In genomic region chr7:98307921-98308606, GRCm38 (mm10) we compare ENCODE assay signal across 8 mouse cellular contexts. TPM values are rescaled to one million over a fixed set of nuclear protein-coding genes. Genes with fewer than 3 reads are reported as not detected.
DNase-seq lines count a peak whose midpoint lies in the region; ATAC-seq and TF ChIP-seq lines count a peak whose summit lies in the region.

No protein-coding gene starts in this region.

- no peak for ATAC-seq in forebrain, embryonic 11.5 days (replicated peaks; ENCODE audit: low FRiP score)
- ATAC-seq in liver, embryonic 12.5 days = no peak
- no peak for ATAC-seq in erythroid progenitor cell, adult 5-6 weeks (replicated peaks; ENCODE audit: low FRiP score, poor library complexity, severe bottlenecking)

- peak overlapping the region; percentile 85 for H3K27ac ChIP-seq in gastrocnemius, adult 2 months
- H3K27ac ChIP-seq in forebrain, embryonic 11.5 days (ENCODE audit: low read depth, low read length) = no peak overlapping the region
- peak overlapping the region; percentile 77; the same call in 1 of the 2 replicates for H3K27ac ChIP-seq in liver, embryonic 12.5 days

- intact Hi-C loops in gastrocnemius, adult 2 months (cut with DNase I) = no loop called here

- H3K27me3 ChIP-seq in forebrain, embryonic 11.5 days (ENCODE audit: control insufficient read depth, insufficient read depth, low read length) = no peaks in the 10 kb centered on the region; the same call in 1 of the 2 replicates
- peaks cover 7% of the 10 kb centered on the region for H3K27me3 ChIP-seq in liver, embryonic 12.5 days (replicated peaks)

- peaks cover 2% of the 10 kb centered on the region; the same call in 1 of the 2 replicates for H3K4me1 ChIP-seq in forebrain, embryonic 11.5 days (replicated peaks; ENCODE audit: control insufficient read depth, insufficient read depth, low read length)
- peaks cover 29% of the 10 kb centered on the region for H3K4me1 ChIP-seq in liver, embryonic 12.5 days

- DNase-seq in gastrocnemius, adult 2 months = no peak
- no peak for DNase-seq in gastrocnemius, postnatal 4 days (ENCODE audit: low spot score in 2 of 2)
- DNase-seq in 3T3-L1 (ENCODE audit: low read depth, low spot score) = peak; percentile 7
- DNase-seq in forebrain, embryonic 11.5 days (ENCODE audit: low spot score) = no peak
- DNase-seq in urinary bladder, postnatal 14 days (ENCODE audit: low spot score) = no peak
- DNase-seq in thymus, postnatal 36 days = no peak

- no peak for TF ChIP-seq CTCF in gastrocnemius, adult 2 months (IDR thresholded peaks at IDR 0.05)

- 47% methylated on average over 9 of the region's 9 CpGs for WGBS in forebrain, embryonic 11.5 days
- WGBS in liver, embryonic 12.5 days (ENCODE audit: insufficient replicate concordance) = 41% methylated on average over 9 of the region's 9 CpGs

- H3K4me2 ChIP-seq in forebrain, embryonic 11.5 days (ENCODE audit: low read depth, low read length, severe bottlenecking) = peak overlapping the region; percentile 91
- H3K4me2 ChIP-seq in liver, embryonic 12.5 days = peak overlapping the region; percentile 88

- no peaks in the 10 kb centered on the region for H3K9me3 ChIP-seq in forebrain, embryonic 11.5 days (ENCODE audit: control insufficient read depth, low read length)
- no peaks in the 10 kb centered on the region for H3K9me3 ChIP-seq in liver, embryonic 12.5 days (replicated peaks)

- peak overlapping the region; percentile 93 for H3K4me3 ChIP-seq in gastrocnemius, adult 2 months
- peak overlapping the region; percentile 82 for H3K4me3 ChIP-seq in forebrain, embryonic 11.5 days (ENCODE audit: low read depth, low read length)
- peak overlapping the region; percentile 79 for H3K4me3 ChIP-seq in liver, embryonic 12.5 days

- peak overlapping the region; percentile 84 for H3K9ac ChIP-seq in forebrain, embryonic 11.5 days (ENCODE audit: low read length)
- H3K9ac ChIP-seq in liver, embryonic 12.5 days = peak overlapping the region; percentile 89

- H3K36me3 ChIP-seq in forebrain, embryonic 11.5 days (ENCODE audit: control insufficient read depth, insufficient read depth, low read length) = no peaks in the 10 kb centered on the region
- H3K36me3 ChIP-seq in liver, embryonic 12.5 days = no peaks in the 10 kb centered on the region

RNA-seq across cellular contexts. Expression of gene Acer3, which starts 12.9 kb away (rescaled TPM):
- total RNA-seq in gastrocnemius, adult 2 months (2021) = 1 to 10 TPM; 4.0 to 5.3 TPM
- total RNA-seq in gastrocnemius, postnatal 4 days (2021) = 10 to 100 TPM in 1 of 2 experiments, 1 to 10 TPM in 1; 7.7 to 11.7 TPM
- polyA plus RNA-seq in forebrain, embryonic 11.5 days (2014; fragmentation: Nextera tagmentation; extraction: Ambion mirVana) = 16.3 and 16.5 TPM in 2 replicates
- polyA plus RNA-seq in liver, embryonic 12.5 days (2016; fragmentation: Nextera tagmentation; extraction: Ambion mirVana) = 24.6 and 26.6 TPM in 2 replicates
- 21.3 and 36.9 TPM in 2 replicates for total RNA-seq in erythroid progenitor cell, adult 5-6 weeks (2015; ENCODE audit: low replicate concordance)
- 31.0 and 68.0 TPM in 2 replicates for total RNA-seq in erythroid progenitor cell, adult 5-6 weeks (2017; ENCODE audit: low replicate concordance)

RNA-seq across cellular contexts. Expression of gene Tsku, which starts 53.1 kb away (rescaled TPM):
- 1 to 10 TPM; 1.1 to 2.2 TPM for total RNA-seq in gastrocnemius, adult 2 months (2021)
- 10 to 100 TPM; 16.4 to 19.3 TPM for total RNA-seq in gastrocnemius, postnatal 4 days (2021)
- polyA plus RNA-seq in forebrain, embryonic 11.5 days (2014; fragmentation: Nextera tagmentation; extraction: Ambion mirVana) = 9.0 and 9.4 TPM in 2 replicates
- polyA plus RNA-seq in liver, embryonic 12.5 days (2016; fragmentation: Nextera tagmentation; extraction: Ambion mirVana) = 1.6 and 2.1 TPM in 2 replicates
- total RNA-seq in erythroid progenitor cell, adult 5-6 weeks (2015; ENCODE audit: low replicate concordance) = not detected in 2 replicates
- 0.51 TPM in 1 of 2 replicates, not detected in the other for total RNA-seq in erythroid progenitor cell, adult 5-6 weeks (2017; ENCODE audit: low replicate concordance)

Comparison
In these comparisons a context has a peak if more than half of its experiments do, and no peak if none do; other contexts are left out.
1. RNA of gene Tsku, which starts 53.1 kb away (total RNA-seq): 16.4 to 19.3 TPM in gastrocnemius, postnatal 4 days; 1.1 to 2.2 TPM in gastrocnemius, adult 2 months and 0.51 TPM in erythroid progenitor cell, adult 5-6 weeks; every median in the first group is over 4 times any median in the second.
2. Peak in every context shown above with its lines, with median percentiles within 50 percentile points of each other: H3K4me3 ChIP-seq.